ENCODE assay signal across 20 mouse cellular contexts in the genomic region with DNA sequence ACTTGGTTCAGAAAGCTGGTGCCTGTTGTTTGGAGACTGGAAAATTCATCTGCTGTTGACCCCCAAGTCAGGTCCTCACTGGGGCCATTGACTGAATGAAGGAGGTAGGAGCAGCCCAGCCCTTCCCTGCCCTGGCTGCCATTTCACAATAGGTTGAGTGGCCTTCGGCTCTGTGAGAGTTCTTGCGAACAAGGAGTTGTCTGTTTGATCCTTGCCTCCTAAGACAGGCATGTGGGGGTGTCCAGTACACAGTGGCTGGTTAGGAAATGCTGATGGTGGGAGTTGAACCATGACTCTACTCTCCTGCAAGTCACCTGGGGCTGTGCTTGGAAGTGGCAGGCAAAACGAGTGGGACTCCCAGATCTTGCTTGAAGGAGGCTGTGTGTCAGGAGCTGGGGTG. TPM values are rescaled to one million over a fixed set of nuclear protein-coding genes. Genes with fewer than 3 reads are reported as not detected.
"Had no signal": no experiment of that assay in that cellular context is flagged by ENCODE, and none has a peak within 500 bp of the region (broad histone marks: within the 10 kb centered on the region; RNA-seq: fewer than 3 reads in every experiment).

No protein-coding gene starts in this region.

- H3K27me3 ChIP-seq: kidney, embryonic 15.5 days; stomach, embryonic 15.5 days had no signal

- H3K36me3 ChIP-seq: kidney, embryonic 15.5 days; liver, embryonic 13.5 days; midbrain, embryonic 13.5 days; stomach, embryonic 15.5 days had no signal

- DNase-seq: kidney, adult 11 months; kidney, adult 8-10 months; layer of hippocampus, postnatal 36 days; lung, adult 2 months; lung, postnatal 14 days; lung, postnatal 4 days; right cerebral cortex, adult 18-20 months; right cerebral cortex, postnatal 14 days; right cerebral cortex, postnatal 4 days; spleen, adult 18-20 months; thymus, adult 2 months had no signal

- H3K27ac ChIP-seq: left cerebral cortex, adult 2 months; liver, embryonic 13.5 days; midbrain, embryonic 13.5 days had no signal

- H3K9me3 ChIP-seq: kidney, embryonic 15.5 days; liver, embryonic 13.5 days; midbrain, embryonic 13.5 days; stomach, embryonic 15.5 days had no signal

- H3K4me3 ChIP-seq: left cerebral cortex, adult 2 months had no signal

- H3K9ac ChIP-seq: kidney, embryonic 15.5 days; liver, embryonic 13.5 days; midbrain, embryonic 13.5 days; stomach, embryonic 15.5 days had no signal

RNA-seq across cellular contexts. Expression of a gene that starts 40.1 kb away (rescaled TPM):
- total RNA-seq: left cerebral cortex, adult 2 months; liver, adult 2 months; megakaryocyte progenitor cell, adult 5-6 weeks; monocyte, adult 5-6 weeks had no signal
- polyA plus RNA-seq: myocyte had no signal
